Mouse (Mus musculus): ENCODE data around the gene Ston2. TPM values are rescaled to one million over a fixed set of nuclear protein-coding genes. Genes with fewer than 3 reads are reported as not detected.
A peak's percentile ranks its signal among the peaks of the same experiment; 100 is the strongest.

The Ston2 gene
- polyA plus RNA-seq, 2 experiments from 2014 or later, result 0.08 to 0.47 TPM

DNA sequence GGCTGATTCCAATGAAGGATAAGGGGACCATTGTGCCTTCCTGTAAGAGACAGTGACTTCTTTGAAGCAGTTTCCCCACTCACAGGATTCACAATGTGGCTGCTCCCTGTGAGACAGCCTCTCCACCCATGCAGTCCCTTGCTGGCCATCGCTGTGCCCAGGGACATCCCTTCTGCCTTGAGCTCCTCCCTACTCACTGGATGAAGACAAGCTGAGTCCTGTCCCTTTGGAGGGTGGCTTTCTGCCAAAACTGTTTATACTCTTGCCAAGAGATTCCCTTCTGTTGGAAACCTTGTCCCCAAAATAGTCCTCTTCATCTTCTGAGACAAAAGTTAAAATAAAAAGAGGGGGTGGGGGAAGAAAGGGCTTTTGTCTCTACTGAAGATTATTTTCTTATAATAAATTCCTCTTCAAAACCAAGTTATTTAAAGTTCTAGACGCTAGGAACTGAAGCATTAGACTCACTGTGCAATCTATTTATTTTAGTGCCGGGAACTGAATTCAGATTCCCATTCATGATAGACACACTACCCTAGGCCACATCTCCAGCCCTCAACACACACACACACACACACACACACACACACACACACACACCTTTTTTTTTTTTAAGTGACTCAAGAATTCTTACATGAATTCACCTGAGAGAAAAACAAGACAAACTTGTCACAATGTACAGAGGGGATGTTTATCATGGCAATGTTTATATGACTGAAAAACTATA, 133.6 kb downstream of the Ston2 start:
- no peak for ATAC-seq

GRCm38 (mm10) chr12:91648426-91648825, 139.8 kb downstream of the Ston2 start:
- ATAC-seq, result no peak

- no peak for ATAC-seq
Measured at GRCm38 (mm10) chr12:91645361-91646123, 142.6 kb downstream of the Ston2 start.

GRCm38 (mm10) chr12:91643221-91643620, 145.0 kb downstream of the Ston2 start:
- ATAC-seq, result no peak

- no peak for ATAC-seq
Measured at GRCm38 (mm10) chr12:91642426-91643093, 145.6 kb downstream of the Ston2 start.

DNA sequence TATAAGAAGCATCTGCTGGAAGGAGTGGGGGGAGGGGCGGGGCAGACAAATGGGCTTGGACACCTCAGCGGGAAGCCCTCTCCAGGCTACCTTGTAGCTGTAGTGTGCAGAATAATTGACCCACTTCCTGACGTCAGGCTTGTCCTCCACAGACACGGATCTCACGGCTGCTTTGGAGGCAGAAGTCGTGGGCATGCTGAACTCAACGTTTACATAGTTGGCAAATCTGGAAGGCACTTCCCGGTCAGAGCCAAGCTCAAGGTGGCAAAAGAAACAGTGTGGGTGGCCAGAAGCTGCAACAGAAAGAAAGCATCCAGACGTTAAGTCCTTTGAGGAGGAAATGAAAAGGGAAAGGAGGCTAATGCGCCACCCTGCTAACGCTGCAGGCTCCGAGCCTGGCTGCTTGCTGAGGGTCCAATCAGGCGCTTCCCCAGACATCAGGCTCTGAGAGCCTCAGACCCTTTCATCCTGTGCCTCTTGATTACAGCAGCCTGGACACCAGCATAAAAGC, 146.5 kb downstream of the Ston2 start:
- ATAC-seq, result no peak

DNA sequence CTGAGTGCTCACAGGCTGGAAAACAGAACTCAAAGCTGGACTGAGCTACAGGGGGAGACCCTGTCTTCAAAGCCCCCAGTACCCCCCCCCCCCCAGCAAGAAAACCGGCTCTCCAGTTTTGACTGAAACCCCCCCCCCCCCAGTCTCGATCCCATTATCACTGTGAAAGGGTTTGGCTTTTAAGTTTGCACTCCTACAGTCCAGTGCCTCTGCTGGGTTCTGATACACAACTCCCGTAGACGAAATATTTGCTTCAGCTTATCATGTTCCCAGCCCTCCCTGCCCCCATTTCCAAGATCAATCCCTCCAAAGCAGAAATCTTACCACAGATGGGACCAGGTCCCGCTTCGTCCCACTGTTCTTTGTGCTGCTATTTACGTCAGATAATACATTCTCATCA, 147.1 kb downstream of the Ston2 start:
- ATAC-seq, result no peak

GRCm38 (mm10) chr12:91640712-91641111, 147.5 kb downstream of the Ston2 start:
- ATAC-seq, result peak; percentile 74

- ATAC-seq, result no peak
Measured at GRCm38 (mm10) chr12:91638351-91638750, 149.8 kb downstream of the Ston2 start.

DNA sequence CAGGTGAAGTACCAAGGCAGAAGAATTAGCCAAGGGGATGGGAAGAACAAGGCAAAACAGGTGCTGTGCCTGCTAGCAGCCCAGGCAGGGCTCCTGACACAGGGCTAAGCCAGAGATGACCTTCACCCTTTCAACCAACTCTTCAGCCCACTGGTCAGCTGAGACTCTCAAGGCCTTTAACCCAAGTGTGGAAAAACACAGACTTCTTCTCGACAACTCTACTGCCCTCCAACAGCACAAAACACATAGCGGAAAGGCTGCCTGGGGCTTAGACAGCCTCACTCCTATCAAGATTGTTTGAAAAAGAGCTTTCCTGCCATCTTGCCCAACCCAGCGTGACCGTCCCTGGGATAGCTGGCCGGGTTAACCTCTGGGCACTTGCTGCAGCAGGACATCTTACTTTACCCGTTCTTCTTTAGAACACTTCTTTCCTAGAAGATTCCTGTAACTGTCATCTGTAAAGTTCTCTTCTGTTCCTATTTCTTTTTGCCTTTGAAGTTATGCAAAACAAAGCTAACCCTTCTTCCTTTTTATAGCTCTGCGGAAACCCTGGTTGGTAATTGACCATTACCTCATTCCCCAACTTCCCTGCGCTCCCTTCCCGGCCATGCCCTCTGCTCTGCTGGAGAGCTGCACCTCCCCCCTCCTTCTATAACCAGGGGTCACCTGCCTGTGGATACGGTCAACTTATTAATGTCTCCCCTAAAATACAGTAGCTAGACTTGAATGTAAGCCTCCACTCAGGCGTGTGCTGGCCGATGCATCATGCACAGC, 150.9 kb downstream of the Ston2 start:
- ATAC-seq, result no peak

- ATAC-seq, result no peak
Measured at GRCm38 (mm10) chr12:91626482-91626881, 161.7 kb downstream of the Ston2 start.

DNA sequence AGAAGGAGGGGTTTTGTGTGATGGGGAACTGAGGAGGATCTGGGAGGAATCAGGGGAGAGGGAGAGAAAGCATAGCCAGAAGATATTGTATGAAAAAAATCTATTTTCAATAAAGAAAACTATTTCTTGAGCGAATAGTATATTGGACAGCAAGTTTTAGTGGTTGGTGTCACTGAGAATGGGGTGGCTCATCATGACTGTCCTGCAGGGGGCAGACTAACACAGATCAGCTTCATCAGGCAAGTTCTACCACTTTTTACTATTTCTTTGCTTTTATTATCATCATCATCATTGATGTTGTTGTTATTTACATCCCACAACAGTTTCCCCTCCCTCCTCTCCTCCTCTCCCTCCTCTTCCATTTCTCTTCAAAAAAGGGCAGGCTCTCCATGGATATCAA, 163.2 kb downstream of the Ston2 start:
- ATAC-seq, result peak; percentile 81

DNA sequence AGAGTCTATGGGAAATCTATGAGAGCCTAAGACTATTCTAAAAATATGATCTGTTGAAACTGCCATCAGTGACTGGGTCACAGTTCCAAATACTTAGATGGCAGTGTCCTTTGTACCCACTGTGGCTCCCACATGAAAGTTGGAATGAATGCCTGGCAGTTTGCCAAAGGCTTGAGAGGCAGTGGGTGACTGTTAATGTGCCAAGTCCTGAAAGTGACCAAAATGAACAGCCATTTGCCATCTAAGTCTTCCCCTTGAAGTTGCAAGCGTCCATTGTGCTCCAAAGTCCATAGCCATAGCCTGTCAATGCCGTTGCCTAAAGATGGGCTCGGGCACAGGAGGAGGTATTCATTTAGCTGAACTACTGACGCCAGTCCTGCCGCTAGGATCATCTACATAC, 178.8 kb downstream of the Ston2 start:
- no peak for ATAC-seq

DNA sequence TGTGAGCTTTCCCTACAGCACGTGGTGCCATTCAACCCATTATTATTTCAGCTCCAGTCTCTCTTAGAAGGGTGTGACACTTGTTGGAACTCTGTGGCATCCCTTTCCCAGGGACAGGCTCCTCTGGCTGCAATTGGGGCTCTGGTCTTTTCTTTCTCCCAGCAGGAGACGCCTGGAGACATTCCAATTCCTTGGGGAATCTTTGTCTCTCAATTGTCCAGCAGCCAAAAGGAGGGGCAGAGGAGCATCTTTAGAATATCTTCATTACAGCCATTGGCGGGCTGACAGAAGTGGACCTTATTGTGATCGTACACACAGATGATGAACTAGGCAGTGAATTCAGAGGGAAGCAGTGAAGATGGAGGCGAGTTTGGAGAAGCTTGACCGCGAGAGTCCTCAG, 180.5 kb downstream of the Ston2 start:
- no peak for ATAC-seq

GRCm38 (mm10) chr12:91606651-91607050, 181.5 kb downstream of the Ston2 start:
- ATAC-seq, result no peak

DNA sequence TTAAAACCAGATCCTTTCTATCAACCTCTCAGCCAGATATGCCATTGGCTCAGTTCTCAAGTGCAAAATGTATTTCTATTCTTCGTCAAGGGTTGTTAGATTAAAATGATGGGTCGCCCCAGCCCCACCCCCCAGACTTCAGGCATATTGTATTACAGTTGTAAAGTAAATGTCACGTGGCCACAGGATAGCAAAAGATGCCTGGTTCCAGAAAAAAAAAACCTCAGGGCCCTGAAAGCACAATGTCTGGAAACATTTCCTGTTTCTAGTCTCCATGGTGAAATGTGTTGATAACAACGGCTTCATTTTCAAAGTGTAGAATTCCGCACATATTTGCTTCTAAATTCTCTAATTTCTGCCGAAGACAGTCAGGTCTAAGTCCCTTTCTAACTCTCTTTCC, 183.6 kb downstream of the Ston2 start:
- no peak for ATAC-seq

DNA sequence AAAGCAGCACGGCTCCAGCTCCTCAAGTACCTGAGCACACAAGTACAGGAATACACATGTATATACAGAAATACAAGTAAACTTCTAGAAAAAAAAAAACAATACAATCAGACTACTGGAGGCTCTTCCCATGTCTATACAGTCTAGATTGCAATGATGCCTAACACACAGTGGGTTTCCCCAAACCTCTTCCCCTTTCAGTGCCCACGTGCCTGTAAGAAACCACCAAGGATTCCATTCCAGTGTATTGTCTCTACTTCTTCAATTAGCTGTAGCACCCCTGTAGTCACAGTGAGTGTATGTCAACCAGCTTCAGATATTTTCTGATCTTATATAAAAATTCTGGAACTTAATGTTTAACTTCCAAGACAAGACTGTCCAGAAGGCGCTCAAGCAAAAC, 196.1 kb downstream of the Ston2 start:
- no peak for ATAC-seq

DNA sequence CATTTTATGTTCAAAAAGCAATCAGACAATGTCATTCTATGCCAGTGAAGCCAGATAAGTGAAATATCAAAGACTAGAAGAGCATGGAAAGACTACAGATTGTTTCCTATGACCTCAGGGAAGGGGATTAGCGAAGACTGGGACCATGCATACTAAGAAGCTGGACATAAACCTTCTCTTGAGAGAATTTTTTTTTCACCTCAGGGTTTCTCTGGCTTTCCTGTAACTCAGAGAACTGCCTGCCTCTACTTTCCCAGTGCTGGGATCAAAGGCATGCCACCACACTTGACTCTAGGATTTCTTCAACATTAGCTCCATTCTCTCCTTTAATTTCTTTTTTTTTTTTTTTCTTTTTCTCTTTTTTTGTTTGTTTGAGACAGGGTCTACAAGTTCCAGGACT, 197.0 kb downstream of the Ston2 start:
- no peak for ATAC-seq

DNA sequence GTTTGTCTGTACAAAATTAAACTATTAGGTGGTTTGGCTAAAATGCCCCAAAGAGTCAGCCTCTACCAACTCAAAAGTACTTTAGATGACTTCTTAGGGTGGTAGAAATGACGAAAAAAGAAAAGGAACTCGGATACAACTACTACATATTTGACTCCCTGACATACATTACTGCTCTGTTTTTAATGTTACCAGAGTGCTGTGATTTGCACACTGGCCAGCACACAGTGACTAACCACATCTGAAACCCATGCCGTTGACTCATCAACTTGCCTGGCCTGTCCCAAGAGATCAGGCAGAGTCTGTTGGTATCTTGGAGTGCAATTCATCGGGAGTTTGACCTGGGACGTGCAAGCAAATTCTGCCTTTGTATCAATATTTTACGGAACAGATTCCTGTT, 197.5 kb downstream of the Ston2 start:
- no peak for ATAC-seq

GRCm38 (mm10) chr12:91589847-91590690, 198.1 kb downstream of the Ston2 start, which contains the start of gene Gtf2a1:
Gene Gtf2a1 (minus strand): TSS chr12:91590487.
- peak; percentile 61 for ATAC-seq

DNA sequence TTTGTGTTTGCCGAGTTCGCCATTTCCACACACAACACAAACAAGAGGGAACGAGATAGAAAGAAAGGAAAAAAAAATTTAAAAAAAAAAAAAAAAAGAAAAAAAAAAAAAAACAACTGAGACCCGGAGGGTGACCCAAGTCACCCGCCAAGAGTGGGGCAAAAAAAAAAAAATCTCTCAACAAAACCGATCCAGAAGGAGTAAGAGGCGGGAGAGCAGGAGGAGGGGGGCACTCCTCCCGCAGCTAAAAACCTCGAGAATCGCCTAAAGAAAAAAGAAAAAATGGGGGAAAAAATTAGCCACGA, 198.7 kb downstream of the Ston2 start:
- ATAC-seq, result peak; percentile 8

All from CD4-positive, CD25-positive, alpha-beta regulatory T cell, adult 4 months (primary cell).